Mouse (Mus musculus) retina, postnatal 1 day (tissue): Measurements from ENCODE around the gene Mindy3.

ENCODE experiments used
- DNase-seq: peaks from one replicate; pipeline ENCODE4 v3.0.0-alpha.2; 2012

The Mindy3 gene

DNA sequence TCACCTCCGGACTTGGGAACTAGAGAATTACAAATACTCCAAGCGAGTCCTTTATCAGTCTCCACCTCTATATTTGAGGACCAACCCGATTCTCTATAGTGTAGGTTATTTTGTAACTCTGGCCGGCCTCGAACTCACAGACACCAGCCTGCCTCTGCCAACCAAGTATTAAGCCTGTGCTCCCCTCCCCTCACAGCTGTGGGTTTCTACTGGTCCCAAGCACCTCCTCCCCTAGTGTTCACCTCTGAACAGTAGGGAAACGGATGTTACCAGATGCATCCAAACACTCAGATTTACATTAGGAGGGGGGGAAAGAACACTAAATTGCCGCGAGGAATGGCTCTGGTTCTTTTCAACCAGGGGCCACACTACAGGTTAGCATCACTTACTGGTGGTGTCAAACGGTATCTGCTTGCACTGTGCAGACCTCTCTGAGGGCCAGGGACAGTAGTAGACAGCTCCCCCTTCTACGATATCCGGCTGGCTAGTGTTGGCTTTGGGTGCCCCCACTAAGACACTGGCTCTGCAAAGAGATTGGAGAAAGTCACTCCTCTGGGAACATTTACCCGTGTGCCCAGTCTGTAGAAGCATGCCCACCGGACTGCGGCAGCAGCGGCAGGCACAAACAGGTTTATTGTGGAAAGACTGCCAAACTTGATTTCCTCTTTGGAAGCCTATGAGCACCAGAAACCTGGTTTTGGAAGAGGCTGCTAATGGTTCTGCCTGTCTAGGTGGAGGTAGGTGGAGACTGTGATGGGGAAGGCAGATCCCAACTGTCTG lies 118.6 kb downstream of the Mindy3 start:
- DNase-seq: no peak

- DNase-seq: peak; percentile 20
Observed at GRCm38 (mm10) chr2:12297287-12297686, 122.0 kb downstream of the Mindy3 start.
